Mouse (Mus musculus) granulocyte monocyte progenitor cell, adult 5-6 weeks (primary cell): Measurements from ENCODE around the gene Clip3. TPM values are rescaled to one million over a fixed set of nuclear protein-coding genes. Genes with fewer than 3 reads are reported as not detected.

ENCODE experiments used
- ATAC-seq: replicated peaks from 2 replicates; pipeline ENCODE4 v1.8.0; 2016; ENCODE audit warnings: mild to moderate bottlenecking, moderate TSS enrichment, inconsistent platforms; ENCODE audit not compliant: poor library complexity, severe bottlenecking
- total RNA-seq, 2 experiments: library from RNA; stranded (forward) in 1 of 2; stranded (reverse) in 1 of 2; fragments of 200-712, 200-1000 nt in 1 of 2; fragments of >200 nt in 1 of 2; fragmentation: Nextera tagmentation in 1 of 2; gene quantifications; 2 replicates each; pipeline ENCODE4 v1.2.3; 2014 to 2017

Clip3 gene
- total RNA-seq, 2 experiments from 2014 or later, result not detected

- no peak for ATAC-seq
These were observed 32.3 kb downstream of the Clip3 start, which contains the start of gene Sdhaf1 for GRCm38 (mm10) chr7:30323795-30324194. Gene Sdhaf1 (minus strand): TSS chr7:30323895.

- ATAC-seq, result no peak
These were observed 32.9 kb downstream of the Clip3 start for GRCm38 (mm10) chr7:30324300-30324944.

- peak; percentile 74 for ATAC-seq
These were observed 33.8 kb downstream of the Clip3 start for GRCm38 (mm10) chr7:30325364-30325763.

- no peak for ATAC-seq
These were observed 34.9 kb downstream of the Clip3 start for GRCm38 (mm10) chr7:30326427-30326826.

GRCm38 (mm10) chr7:30327140-30327539 is 35.6 kb downstream of the Clip3 start:
- ATAC-seq, result no peak

- no peak for ATAC-seq
These were observed 36.9 kb downstream of the Clip3 start for GRCm38 (mm10) chr7:30328379-30328778.

GRCm38 (mm10) chr7:30331887-30332286 is 40.4 kb downstream of the Clip3 start:
- peak; percentile 90 for ATAC-seq

- no peak for ATAC-seq
These were observed 41.2 kb downstream of the Clip3 start for GRCm38 (mm10) chr7:30332622-30333259.

GRCm38 (mm10) chr7:30333436-30333835 is 41.9 kb downstream of the Clip3 start:
- no peak for ATAC-seq

- no peak for ATAC-seq
These were observed 43.0 kb downstream of the Clip3 start for GRCm38 (mm10) chr7:30334563-30334962.

- ATAC-seq, result no peak
These were observed 44.2 kb downstream of the Clip3 start for GRCm38 (mm10) chr7:30335688-30336087.

- peak; percentile 72 for ATAC-seq
These were observed 44.9 kb downstream of the Clip3 start for GRCm38 (mm10) chr7:30336384-30336783.

GRCm38 (mm10) chr7:30339432-30340109 is 48.0 kb downstream of the Clip3 start:
- no peak for ATAC-seq

- ATAC-seq, result peak; percentile 43; the same call in 1 of the 2 replicates
These were observed 55.3 kb downstream of the Clip3 start for GRCm38 (mm10) chr7:30346635-30347379.

- peak; percentile 87 for ATAC-seq
These were observed 56.3 kb downstream of the Clip3 start for GRCm38 (mm10) chr7:30347828-30348227.

GRCm38 (mm10) chr7:30353279-30353822 is 61.8 kb downstream of the Clip3 start:
- peak; percentile 70 for ATAC-seq

- ATAC-seq, result no peak
These were observed 62.5 kb downstream of the Clip3 start for GRCm38 (mm10) chr7:30354059-30354458.
